In genomic region chr13:29015605-29015994, GRCm38 (mm10) we compare ENCODE assay signal across 9 mouse cellular contexts.
A peak's percentile ranks its signal among the peaks of the same experiment; 100 is the strongest.
DNase-seq lines count a peak whose midpoint lies in the region; ATAC-seq and TF ChIP-seq lines count a peak whose summit lies in the region.
"Had no signal": no experiment of that assay in that cellular context is flagged by ENCODE, and none has a peak within 500 bp of the region (broad histone marks: within the 10 kb centered on the region; RNA-seq: fewer than 3 reads in every experiment).

No protein-coding gene starts in this region.

- 54% methylated on average over 9 of the region's 9 CpGs for WGBS in kidney, embryonic 15.5 days
- WGBS in kidney, adult 2 months, result 64% methylated on average over 9 of the region's 9 CpGs
- WGBS in embryonic facial prominence, embryonic 12.5 days, result 48% methylated on average over 9 of the region's 9 CpGs
- 11% methylated on average over 9 of the region's 9 CpGs for WGBS in hindbrain, embryonic 15.5 days
- 16% methylated on average over 9 of the region's 9 CpGs for WGBS in neural tube, embryonic 12.5 days

- H3K4me1 ChIP-seq in kidney, embryonic 15.5 days, result peaks cover 9% of the 10 kb centered on the region
- no peaks in the 10 kb centered on the region for H3K4me1 ChIP-seq in kidney, adult 2 months (ENCODE audit: control insufficient read depth, insufficient read depth, low read length)
- H3K4me1 ChIP-seq in embryonic facial prominence, embryonic 12.5 days, result peaks cover 4% of the 10 kb centered on the region; the same call in 1 of the 2 replicates
- peaks cover 38% of the 10 kb centered on the region for H3K4me1 ChIP-seq in hindbrain, embryonic 15.5 days (replicated peaks)
- peaks cover 23% of the 10 kb centered on the region; the same call in 1 of the 2 replicates for H3K4me1 ChIP-seq in neural tube, embryonic 12.5 days
- H3K4me1 ChIP-seq: lung, embryonic 15.5 days had no signal

- DNase-seq in kidney, adult 2 months, result no peak
- DNase-seq in ovary, postnatal 36 days (ENCODE audit: low spot score), result no peak
- DNase-seq in gastrocnemius, postnatal 4 days (ENCODE audit: low spot score in 2 of 2), result no peak
- no peak for DNase-seq in gastrocnemius, postnatal 25 days

- no peak overlapping the region for H3K9ac ChIP-seq in kidney, embryonic 15.5 days
- no peak overlapping the region for H3K9ac ChIP-seq in embryonic facial prominence, embryonic 12.5 days
- peak overlapping the region; percentile 46 for H3K9ac ChIP-seq in hindbrain, embryonic 15.5 days
- peak overlapping the region; percentile 6; the same call in 1 of the 2 replicates for H3K9ac ChIP-seq in neural tube, embryonic 12.5 days
- H3K9ac ChIP-seq: lung, embryonic 15.5 days had no signal

- no peaks in the 10 kb centered on the region for H3K9me3 ChIP-seq in kidney, embryonic 15.5 days (replicated peaks)
- H3K9me3 ChIP-seq in embryonic facial prominence, embryonic 12.5 days, result no peaks in the 10 kb centered on the region
- H3K9me3 ChIP-seq in hindbrain, embryonic 15.5 days, result no peaks in the 10 kb centered on the region
- H3K9me3 ChIP-seq in neural tube, embryonic 12.5 days, result no peaks in the 10 kb centered on the region
- H3K9me3 ChIP-seq: lung, embryonic 15.5 days had no signal

- 0 out of 2 replicates have a peak, but pooled peaks cover 3% of the 10 kb centered on the region for H3K27me3 ChIP-seq in kidney, embryonic 15.5 days
- no peaks in the 10 kb centered on the region for H3K27me3 ChIP-seq in kidney, adult 2 months (replicated peaks; ENCODE audit: control insufficient read depth, insufficient read depth, low read length)
- no peaks in the 10 kb centered on the region for H3K27me3 ChIP-seq in embryonic facial prominence, embryonic 12.5 days
- H3K27me3 ChIP-seq in hindbrain, embryonic 15.5 days, result no peaks in the 10 kb centered on the region
- no peaks in the 10 kb centered on the region for H3K27me3 ChIP-seq in neural tube, embryonic 12.5 days (replicated peaks)
- H3K27me3 ChIP-seq: lung, embryonic 15.5 days had no signal

- no peak for TF ChIP-seq POLR2A in kidney, adult 2 months (IDR thresholded peaks at IDR 0.05; ENCODE audit: low read depth, low read length)

- ATAC-seq in kidney, embryonic 15.5 days (replicated peaks; ENCODE audit: low FRiP score), result no peak
- ATAC-seq in embryonic facial prominence, embryonic 12.5 days (ENCODE audit: insufficient number of reproducible peaks, insufficient read depth, low FRiP score, low TSS enrichment), result no peak
- ATAC-seq in hindbrain, embryonic 15.5 days (ENCODE audit: low FRiP score, low read depth), result peak; percentile 65
- ATAC-seq in neural tube, embryonic 12.5 days (ENCODE audit: low FRiP score, low read depth), result peak; percentile 39

- no peak for TF ChIP-seq CTCF in kidney, adult 2 months (conservative IDR thresholded peaks at IDR 0.05; ENCODE audit: insufficient read depth, insufficient read length, low read depth, low read length)

- H3K36me3 ChIP-seq in kidney, embryonic 15.5 days, result no peaks in the 10 kb centered on the region
- no peaks in the 10 kb centered on the region for H3K36me3 ChIP-seq in kidney, adult 2 months (ENCODE audit: control insufficient read depth, insufficient read depth, low read length)
- no peaks in the 10 kb centered on the region for H3K36me3 ChIP-seq in embryonic facial prominence, embryonic 12.5 days
- no peaks in the 10 kb centered on the region for H3K36me3 ChIP-seq in hindbrain, embryonic 15.5 days
- H3K36me3 ChIP-seq in neural tube, embryonic 12.5 days, result no peaks in the 10 kb centered on the region
- H3K36me3 ChIP-seq: lung, embryonic 15.5 days had no signal

- no peak overlapping the region for H3K4me3 ChIP-seq in kidney, embryonic 15.5 days (replicated peaks)
- no peak overlapping the region for H3K4me3 ChIP-seq in kidney, adult 2 months (ENCODE audit: insufficient read depth, low read depth, low read length)
- H3K4me3 ChIP-seq in embryonic facial prominence, embryonic 12.5 days, result no peak overlapping the region
- H3K4me3 ChIP-seq in hindbrain, embryonic 15.5 days, result peak overlapping the region; percentile 36
- H3K4me3 ChIP-seq in neural tube, embryonic 12.5 days, result no peak overlapping the region
- H3K4me3 ChIP-seq: lung, embryonic 15.5 days had no signal

- H3K27ac ChIP-seq in kidney, embryonic 15.5 days, result no peak overlapping the region
- no peak overlapping the region for H3K27ac ChIP-seq in kidney, adult 2 months (ENCODE audit: insufficient read depth, low read depth, low read length)
- H3K27ac ChIP-seq in embryonic facial prominence, embryonic 12.5 days, result no peak overlapping the region
- peak overlapping the region; percentile 90 for H3K27ac ChIP-seq in hindbrain, embryonic 15.5 days (replicated peaks)
- peak overlapping the region; percentile 61 for H3K27ac ChIP-seq in neural tube, embryonic 12.5 days
- H3K27ac ChIP-seq: lung, embryonic 15.5 days had no signal

- peak overlapping the region; percentile 27 for H3K4me2 ChIP-seq in kidney, embryonic 15.5 days
- H3K4me2 ChIP-seq in embryonic facial prominence, embryonic 12.5 days (replicated peaks), result 0 out of 2 replicates have a peak overlapping the region, but pooled peaks have one; percentile 15
- peak overlapping the region; percentile 57 for H3K4me2 ChIP-seq in hindbrain, embryonic 15.5 days
- peak overlapping the region; percentile 53 for H3K4me2 ChIP-seq in neural tube, embryonic 12.5 days (replicated peaks)

Comparison
In these comparisons a context has a peak if more than half of its experiments do, and no peak if none do; other contexts are left out.
1. ATAC-seq: peak in hindbrain, embryonic 15.5 days (single experiment) and neural tube, embryonic 12.5 days (single experiment); none in kidney, embryonic 15.5 days (single experiment) and embryonic facial prominence, embryonic 12.5 days (single experiment).
2. H3K27ac ChIP-seq: peak in hindbrain, embryonic 15.5 days (single experiment) and neural tube, embryonic 12.5 days (single experiment); none in kidney, embryonic 15.5 days (single experiment), kidney, adult 2 months (single experiment) and embryonic facial prominence, embryonic 12.5 days (single experiment).
3. H3K9ac ChIP-seq: peak in hindbrain, embryonic 15.5 days (single experiment) and neural tube, embryonic 12.5 days (single experiment); none in kidney, embryonic 15.5 days (single experiment) and embryonic facial prominence, embryonic 12.5 days (single experiment).
4. Peak in every context shown above with its lines, with median percentiles within 50 percentile points of each other: H3K4me2 ChIP-seq.